Mouse (Mus musculus) ES-E14 (cell line): ENCODE results near the gene Smim20. TPM values are rescaled to one million over a fixed set of nuclear protein-coding genes. Genes with fewer than 3 reads are reported as not detected.

Source experiments
- DNase-seq: peaks from one replicate; pipeline ENCODE4 v3.0.0-alpha.2; 2013; ENCODE audit warnings: low read depth, low spot score
- H3K27ac ChIP-seq: 2 replicates; pipeline ENCODE4 v1.5.1; 2012; ENCODE audit warnings: low read depth, mild to moderate bottlenecking, low read length, moderate library complexity, mixed read lengths; ENCODE audit not compliant: poor library complexity, insufficient read depth, severe bottlenecking
- H3K36me3 ChIP-seq: 2 replicates; pipeline ENCODE4 v1.6.1; 2012; ENCODE audit warnings: mild to moderate bottlenecking, low read length, moderate library complexity, mixed read lengths; ENCODE audit not compliant: control insufficient read depth, poor library complexity, insufficient read depth, severe bottlenecking
- H3K4me1 ChIP-seq, 2 experiments: fragments of 150-350 bp in 1 of 2; sonication (generic) in 1 of 2; 2 replicates each; pipeline ENCODE4 v1.6.1; 2012; ENCODE audit warnings: low read length in 2 of 2, mild to moderate bottlenecking in 1 of 2, mixed read lengths in 1 of 2; ENCODE audit not compliant: control insufficient read depth in 2 of 2, insufficient read depth in 2 of 2, poor library complexity in 1 of 2
- H3K4me3 ChIP-seq, 2 experiments: fragments of 150-350 bp in 1 of 2; sonication (generic) in 1 of 2; 2 replicates each; pipeline ENCODE4 v1.5.1; 2012; ENCODE audit warnings: low read length in 2 of 2, low read depth in 1 of 2, mild to moderate bottlenecking in 1 of 2, mixed read lengths in 1 of 2; ENCODE audit not compliant: insufficient read depth in 1 of 2, poor library complexity in 1 of 2, severe bottlenecking in 1 of 2
- H3K9ac ChIP-seq: 2 replicates; pipeline ENCODE4 v1.6.1; 2012; ENCODE audit warnings: low read depth, mild to moderate bottlenecking, low read length, mixed read lengths; ENCODE audit not compliant: poor library complexity, insufficient read depth, severe bottlenecking
- H3K9me3 ChIP-seq: fragments of 150-350 bp; sonication (generic); 2 replicates; pipeline ENCODE4 v1.6.1; 2012; ENCODE audit warnings: low read depth, mild to moderate bottlenecking, low read length; ENCODE audit not compliant: control insufficient read depth, insufficient read depth
- CHD2 ChIP-seq: IDR thresholded peaks from 2 replicates; pipeline ENCODE4 v1.6.1; 2014; ENCODE audit warnings: mild to moderate bottlenecking, low read depth, low read length, inconsistent platforms
- HCFC1 ChIP-seq: IDR thresholded peaks from 2 replicates; pipeline ENCODE4 v1.6.1; 2012; ENCODE audit warnings: low read length, inconsistent platforms, borderline replicate concordance; ENCODE audit not compliant: insufficient read depth
- MAFK ChIP-seq: IDR thresholded peaks from 2 replicates; pipeline ENCODE4 v1.6.1; 2014; ENCODE audit warnings: mild to moderate bottlenecking, low read depth, low read length, inconsistent platforms; ENCODE audit not compliant: insufficient read depth
- ZC3H11A ChIP-seq: IDR thresholded peaks from 2 replicates; pipeline ENCODE4 v1.6.1; 2012; ENCODE audit warnings: low read depth, mild to moderate bottlenecking, inconsistent platforms, low read length, borderline replicate concordance
- ZNF384 ChIP-seq: IDR thresholded peaks from 2 replicates; pipeline ENCODE4 v1.6.1; 2012; ENCODE audit warnings: low read depth, low read length, inconsistent platforms
- in situ Hi-C, 2 experiments: fragments of 600-800 bp; cut with MboI; formaldehyde crosslinking; loops; one replicate each; pipeline ENCODE4 v1.15.1; 2025; ENCODE audit warnings: low sequenced_read_pairs in 2 of 2, inconsistent platforms in 1 of 2; ENCODE audit not compliant: unreplicated experiment in 2 of 2
- total RNA-seq: library from RNA; depleted of rRNA; stranded (reverse); fragments of 300-350 nt; gene quantifications from 2 replicates; pipeline ENCODE4 v1.2.3, GENCODE M21; 2012

The Smim20 gene
- total RNA-seq, 1 experiment: 36.1 TPM

- DNase-seq: no peak
- Histone ChIP-seq H3K9me3 (no peaks in the 10 kb centered on the region), H3K36me3 (no peaks in the 10 kb centered on the region), H3K4me3 (no peak overlapping the region), H3K27ac (no peak overlapping the region), H3K4me1 (peaks cover 0 to 2% of the 10 kb centered on the region in 2 experiments; a peak in 1 of 4 replicates), H3K9ac (no peak overlapping the region)
- TF ChIP-seq ZNF384 (no peak), HCFC1 (no peak), CHD2 (no peak), ZC3H11A (no peak), MAFK (no peak)
- in situ Hi-C loops: no loop called here
These were observed 30.7 kb upstream of the Smim20 start for GRCm38 (mm10) chr5:53236136-53236535.

GRCm38 (mm10) chr5:53236749-53237148 is 30.1 kb upstream of the Smim20 start:
- Histone ChIP-seq H3K4me1 (peaks cover 0 to 2% of the 10 kb centered on the region in 2 experiments; a peak in 1 of 4 replicates), H3K9ac (no peak overlapping the region), H3K4me3 (no peak overlapping the region), H3K36me3 (no peaks in the 10 kb centered on the region), H3K9me3 (no peaks in the 10 kb centered on the region), H3K27ac (no peak overlapping the region)
- no peak for DNase-seq
- in situ Hi-C loops: no loop called here
- TF ChIP-seq ZNF384 (no peak), ZC3H11A (no peak), HCFC1 (no peak), CHD2 (no peak), MAFK (no peak)

GRCm38 (mm10) chr5:53238761-53239160 is 28.1 kb upstream of the Smim20 start:
- H3K27ac ChIP-seq: no peak overlapping the region
- no peaks in the 10 kb centered on the region for H3K9me3 ChIP-seq
- H3K4me3 ChIP-seq: no peak overlapping the region
- peaks cover 0 to 2% of the 10 kb centered on the region in 2 experiments; a peak in 1 of 4 replicates for H3K4me1 ChIP-seq
- in situ Hi-C loops: no loop called here
- no peak overlapping the region for H3K9ac ChIP-seq
- no peak for TF ChIP-seq MAFK
- TF ChIP-seq CHD2: no peak
- no peak for TF ChIP-seq ZC3H11A
- no peak for DNase-seq
- no peaks in the 10 kb centered on the region for H3K36me3 ChIP-seq

- TF ChIP-seq CHD2 (no peak), ZNF384 (no peak), MAFK (no peak), HCFC1 (no peak), ZC3H11A (no peak)
- H3K9me3 ChIP-seq: no peaks in the 10 kb centered on the region
- no peak overlapping the region for H3K27ac ChIP-seq
- H3K36me3 ChIP-seq: no peaks in the 10 kb centered on the region
- H3K4me3 ChIP-seq: no peak overlapping the region
- in situ Hi-C loops: no loop called here
- H3K9ac ChIP-seq: no peak overlapping the region
- peaks cover 0 to 2% of the 10 kb centered on the region in 2 experiments; a peak in 1 of 4 replicates for H3K4me1 ChIP-seq
- DNase-seq: no peak
These were observed 27.7 kb upstream of the Smim20 start for GRCm38 (mm10) chr5:53239189-53239588.

- in situ Hi-C loops: no loop called here
- TF ChIP-seq ZC3H11A (no peak), HCFC1 (no peak), ZNF384 (no peak), CHD2 (no peak)
- H3K9me3 ChIP-seq: no peaks in the 10 kb centered on the region
- H3K9ac ChIP-seq: no peak overlapping the region
- DNase-seq: no peak
- H3K4me1 ChIP-seq: peaks cover 0 to 2% of the 10 kb centered on the region in 2 experiments; a peak in 1 of 4 replicates
- no peak overlapping the region for H3K27ac ChIP-seq
- no peaks in the 10 kb centered on the region for H3K36me3 ChIP-seq
- no peak overlapping the region for H3K4me3 ChIP-seq
These were observed 26.9 kb upstream of the Smim20 start for GRCm38 (mm10) chr5:53239831-53240440.
